Comparison of ENCODE assay signal across 24 mouse cellular contexts in genomic region chr8:104065906-104066518, GRCm38 (mm10). TPM values are rescaled to one million over a fixed set of nuclear protein-coding genes. Genes with fewer than 3 reads are reported as not detected.
DNase-seq lines count a peak whose midpoint lies in the region; ATAC-seq and TF ChIP-seq lines count a peak whose summit lies in the region.
"Had no signal": no experiment of that assay in that cellular context is flagged by ENCODE, and none has a peak within 500 bp of the region (broad histone marks: within the 10 kb centered on the region; RNA-seq: fewer than 3 reads in every experiment).

No protein-coding gene starts in this region.

- TF ChIP-seq CTCF in cerebellum, adult 2 months (IDR thresholded peaks at IDR 0.05; ENCODE audit: borderline replicate concordance, insufficient read depth, low read depth, low read length) = no peak

- peaks cover 3% of the 10 kb centered on the region; the same call in 1 of the 2 replicates for H3K27me3 ChIP-seq in cerebellum, adult 2 months (ENCODE audit: control insufficient read depth, insufficient read depth, low read length)
- H3K27me3 ChIP-seq in megakaryocyte, embryonic 14.5 days (replicated peaks) = peaks cover 3% of the 10 kb centered on the region
- H3K27me3 ChIP-seq: hindbrain, embryonic 13.5 days; limb, embryonic 13.5 days; liver, embryonic 12.5 days; midbrain, embryonic 15.5 days had no signal

- DNase-seq in cerebellum, adult 2 months = peak; percentile 13 to 31
- no peak for DNase-seq in cerebellum, adult 9-11 months
- no peak for DNase-seq in frontal cortex, postnatal 14 days (ENCODE audit: low spot score in 2 of 2)
- DNase-seq in right cerebral cortex, postnatal 4 days = peak; percentile 46
- DNase-seq in right cerebral cortex, postnatal 14 days = no peak
- DNase-seq: adrenal gland, adult 8-10 months; kidney, adult 18-20 months; layer of hippocampus, adult 9-11 months; lung, adult 18-20 months had no signal

- peak; percentile 78 for ATAC-seq in frontal cortex, adult (ENCODE audit: low TSS enrichment)
- ATAC-seq in megakaryocyte, adult 5-6 weeks (ENCODE audit: poor library complexity, severe bottlenecking) = no peak
- ATAC-seq: activated CD4-positive, CD25-positive, alpha-beta regulatory T cell, adult 4 months; forebrain, embryonic 16.5 days; inflammation-experienced regulatory T-cells, adult 6 months; liver, embryonic 12.5 days; midbrain, embryonic 15.5 days had no signal

- no peaks in the 10 kb centered on the region for H3K36me3 ChIP-seq in megakaryocyte, embryonic 14.5 days (replicated peaks; ENCODE audit: low read length)
- H3K36me3 ChIP-seq: forebrain, embryonic 10.5 days; hindbrain, embryonic 13.5 days; limb, embryonic 13.5 days; liver, embryonic 12.5 days; midbrain, embryonic 15.5 days had no signal

- peaks cover 12% of the 10 kb centered on the region for H3K4me1 ChIP-seq in cerebellum, adult 2 months (ENCODE audit: control insufficient read depth, insufficient read depth, low read length)
- H3K4me1 ChIP-seq in megakaryocyte, embryonic 14.5 days = peaks cover 4% of the 10 kb centered on the region

- WGBS in cerebellum, adult 2 months = 43% methylated on average over 9 of the region's 9 CpGs

- peaks cover 4% of the 10 kb centered on the region; the same call in 1 of the 2 replicates for H3K9me3 ChIP-seq in megakaryocyte, embryonic 14.5 days
- H3K9me3 ChIP-seq: forebrain, embryonic 10.5 days; hindbrain, embryonic 13.5 days; limb, embryonic 13.5 days; liver, embryonic 12.5 days; midbrain, embryonic 15.5 days had no signal

- H3K27ac ChIP-seq in cerebellum, adult 2 months (ENCODE audit: insufficient read depth, low read length) = no peak overlapping the region
- H3K27ac ChIP-seq: forebrain, embryonic 10.5 days; heart, adult 2 months; hindbrain, embryonic 13.5 days; kidney, postnatal 0 days; limb, embryonic 13.5 days; liver, embryonic 12.5 days; midbrain, embryonic 15.5 days had no signal

- no peak overlapping the region for H3K4me3 ChIP-seq in cerebellum, adult 2 months (replicated peaks; ENCODE audit: insufficient read depth, low read depth, low read length)
- H3K4me3 ChIP-seq in megakaryocyte, embryonic 14.5 days (replicated peaks) = peak overlapping the region; percentile 0
- H3K4me3 ChIP-seq: forebrain, embryonic 10.5 days; heart, adult 2 months; hindbrain, embryonic 13.5 days; limb, embryonic 13.5 days; liver, embryonic 12.5 days; midbrain, embryonic 15.5 days; myocyte had no signal

- TF ChIP-seq POLR2A in cerebellum, adult 2 months (IDR thresholded peaks at IDR 0.05; ENCODE audit: borderline replicate concordance, insufficient read depth, low read length) = no peak

RNA-seq across cellular contexts. Expression of gene Cdh5, which starts 35.4 kb away (rescaled TPM):
- polyA plus RNA-seq in cerebellum, adult 2 months (2012; rRNA removed) = 9.9 and 10.3 TPM in 2 replicates
- 0.41 TPM in 2 replicates for polyA plus RNA-seq in megakaryocyte, embryonic 14.5 days (2012; ENCODE audit: insufficient read depth, low replicate concordance)
- total RNA-seq in megakaryocyte, adult 5-6 weeks (2015) = 0.52 and 1.1 TPM in 2 replicates
- total RNA-seq in megakaryocyte, adult 5-6 weeks (2017) = 0.37 and 0.57 TPM in 2 replicates
- total RNA-seq: neutrophil, adult 5-6 weeks had no signal

Comparison
In these comparisons a context has a peak if more than half of its experiments do, and no peak if none do; other contexts are left out.
1. DNase-seq: peak in cerebellum, adult 2 months (2 of 2) and right cerebral cortex, postnatal 4 days (single experiment); none in cerebellum, adult 9-11 months (single experiment), frontal cortex, postnatal 14 days (0 of 2) and right cerebral cortex, postnatal 14 days (single experiment).